Mouse (Mus musculus) thymus, adult 2 months (tissue): Measurements from ENCODE around the gene Pzp. TPM values are rescaled to one million over a fixed set of nuclear protein-coding genes. Genes with fewer than 3 reads are reported as not detected.

Experiments
- DNase-seq: peaks from one replicate; pipeline ENCODE4 v3.0.0; 2021
- H3K27ac ChIP-seq: fragments of 200-500 bp; 2 replicates; pipeline ENCODE4 v1.5.1; 2012; ENCODE audit warnings: low read length, control low read depth; ENCODE audit not compliant: control insufficient read depth, insufficient read depth
- H3K27me3 ChIP-seq: fragments of 200-500 bp; 2 replicates; pipeline ENCODE4 v1.6.1; 2012; ENCODE audit warnings: mild to moderate bottlenecking, low read length, moderate library complexity, mixed read lengths; ENCODE audit not compliant: control insufficient read depth, insufficient read depth
- H3K36me3 ChIP-seq: fragments of 200-500 bp; 2 replicates; pipeline ENCODE4 v1.6.1; 2012; ENCODE audit warnings: mild to moderate bottlenecking, low read length, moderate library complexity; ENCODE audit not compliant: control insufficient read depth, insufficient read depth
- H3K4me1 ChIP-seq: fragments of 200-500 bp; replicated peaks from 2 replicates; pipeline ENCODE4 v1.6.1; 2012; ENCODE audit warnings: low read length; ENCODE audit not compliant: control insufficient read depth, insufficient read depth
- H3K4me3 ChIP-seq: fragments of 200-500 bp; 2 replicates; pipeline ENCODE4 v1.5.1; 2012; ENCODE audit warnings: mild to moderate bottlenecking, low read length, control low read depth, moderate library complexity; ENCODE audit not compliant: control insufficient read depth, insufficient read depth
- CTCF ChIP-seq: fragments of 200-500 bp; IDR thresholded peaks from 2 replicates; pipeline ENCODE4 v1.5.1; 2012; ENCODE audit warnings: mild to moderate bottlenecking, control low read depth, low read length, moderate library complexity, borderline replicate concordance; ENCODE audit not compliant: control insufficient read depth, poor library complexity, insufficient read depth; ENCODE audit errors: extremely low read depth
- POLR2A ChIP-seq: fragments of 200-500 bp; IDR thresholded peaks from 2 replicates; pipeline ENCODE4 v1.6.1; 2012; ENCODE audit warnings: mild to moderate bottlenecking, low read length, control low read depth, moderate library complexity; ENCODE audit not compliant: control insufficient read depth, poor library complexity, insufficient read depth; ENCODE audit errors: extremely low read depth
- WGBS: fragments of 180-500 bp; shearing (Covaris S2); methylation state at CpG from one replicate; pipeline ENCODE4 v1.1.7; 2018; 5-methylcytosine and 5-hydroxymethylcytosine counted together
- polyA plus RNA-seq: library from polyadenylated mRNA; depleted of rRNA; stranded (reverse); fragments of >200 nt; gene quantifications from 2 replicates; pipeline ENCODE4 v1.2.3, GENCODE M21; 2012

Gene Pzp
- polyA plus RNA-seq, 1 experiment: 0.03 TPM

DNA sequence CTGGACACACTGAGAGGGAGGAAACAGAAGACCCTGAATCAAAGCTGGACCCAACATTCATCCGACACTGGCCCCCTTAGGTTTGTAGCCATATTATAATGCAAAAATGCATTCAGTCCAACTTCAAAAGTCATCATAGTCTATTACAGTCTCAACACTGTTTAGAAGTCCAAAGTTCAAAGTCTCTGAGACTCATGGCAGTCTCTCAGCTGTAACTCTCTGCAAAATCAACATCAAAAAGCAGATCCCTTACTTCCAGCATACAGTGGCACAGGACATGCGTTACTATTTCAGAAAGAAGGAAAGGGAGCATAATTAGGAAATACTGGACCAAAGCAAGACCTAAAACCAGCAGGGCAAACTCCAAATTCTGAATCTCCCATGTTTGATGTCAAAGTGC, 8.7 kb upstream of the Pzp start:
- WGBS: 96% methylated on average over 2 of the region's 2 CpGs
- Histone ChIP-seq H3K36me3 (no peaks in the 10 kb centered on the region), H3K27me3 (no peaks in the 10 kb centered on the region), H3K27ac (no peak overlapping the region), H3K4me1 (no peaks in the 10 kb centered on the region), H3K4me3 (no peak overlapping the region)
- no peak for DNase-seq
- TF ChIP-seq POLR2A: no peak
- TF ChIP-seq CTCF: no peak

DNA sequence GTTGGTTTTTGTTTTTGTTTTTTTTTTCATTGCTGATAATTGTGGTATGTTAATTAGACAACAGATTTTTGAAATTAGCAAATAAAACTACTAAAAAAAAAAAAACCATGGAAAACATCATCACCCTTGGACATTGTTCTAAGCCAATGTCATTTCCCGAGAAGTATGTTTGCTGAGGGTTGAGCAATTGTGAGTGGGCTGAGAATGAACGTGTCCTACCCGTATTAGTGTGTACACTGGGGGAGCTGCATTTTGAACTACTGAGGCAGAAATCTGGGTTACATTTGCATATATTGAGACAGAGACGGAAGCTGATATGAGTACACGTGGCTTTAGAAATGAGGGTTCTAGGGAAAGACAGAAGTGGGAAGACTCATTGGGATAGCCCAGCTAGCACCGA, 6.8 kb upstream of the Pzp start:
- H3K4me3 ChIP-seq: no peak overlapping the region
- no peak for DNase-seq
- no peaks in the 10 kb centered on the region; the same call in 1 of the 2 replicates for H3K4me1 ChIP-seq
- TF ChIP-seq POLR2A: no peak
- no peak overlapping the region for H3K27ac ChIP-seq
- H3K36me3 ChIP-seq: no peaks in the 10 kb centered on the region
- 97% methylated on average over 6 of the region's 6 CpGs for WGBS
- H3K27me3 ChIP-seq: no peaks in the 10 kb centered on the region

DNA sequence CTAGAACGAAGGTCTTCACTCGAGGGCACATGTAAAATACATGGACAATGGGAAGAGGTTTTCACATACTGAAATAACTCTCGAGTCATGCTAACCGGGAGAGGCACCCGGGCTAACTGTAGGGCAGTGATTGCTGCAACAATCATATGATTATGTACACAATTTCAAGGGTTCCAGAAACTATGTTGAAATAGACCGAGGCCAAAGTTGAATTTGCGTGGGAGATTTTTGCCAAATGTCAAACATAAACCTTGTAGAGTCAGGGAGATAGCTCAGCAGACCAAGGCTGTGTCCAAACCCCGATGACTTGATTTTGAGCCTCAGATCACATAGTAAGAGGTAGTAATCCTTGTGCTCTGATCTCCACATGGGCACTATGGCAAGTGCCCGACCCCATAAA, 6.2 kb upstream of the Pzp start:
- Histone ChIP-seq H3K27me3 (no peaks in the 10 kb centered on the region), H3K4me3 (no peak overlapping the region), H3K27ac (no peak overlapping the region), H3K36me3 (no peaks in the 10 kb centered on the region), H3K4me1 (no peaks in the 10 kb centered on the region; the same call in 1 of the 2 replicates)
- TF ChIP-seq POLR2A: no peak
- no peak for TF ChIP-seq CTCF
- no peak for DNase-seq
- 92% methylated on average over 9 of the region's 9 CpGs for WGBS

DNA sequence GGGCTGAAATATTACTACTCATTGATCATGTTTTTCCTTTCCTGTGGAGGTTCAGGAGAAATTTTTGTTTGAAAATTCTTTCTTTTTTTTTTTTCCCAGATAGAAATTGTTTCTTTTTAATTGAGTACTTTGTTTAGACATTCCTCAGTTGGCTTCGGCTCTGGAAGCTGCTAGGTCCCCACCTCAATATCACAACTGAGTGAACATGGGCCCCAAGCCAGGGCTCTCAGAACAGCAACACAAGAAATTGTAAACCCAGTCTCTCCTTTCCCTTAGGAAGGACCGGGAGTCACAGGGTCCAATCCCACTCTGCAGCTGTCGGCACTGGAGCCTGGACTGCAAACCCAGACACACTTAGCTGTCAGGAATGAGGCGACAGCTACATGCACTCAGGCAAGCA, 2.0 kb upstream of the Pzp start:
- no peak overlapping the region for H3K4me3 ChIP-seq
- H3K27me3 ChIP-seq: no peaks in the 10 kb centered on the region
- 90% methylated on average over 4 of the region's 4 CpGs for WGBS
- no peak for DNase-seq
- no peaks in the 10 kb centered on the region for H3K36me3 ChIP-seq
- H3K27ac ChIP-seq: no peak overlapping the region
- no peak for TF ChIP-seq POLR2A
- TF ChIP-seq CTCF: no peak
- no peaks in the 10 kb centered on the region; the same call in 1 of the 2 replicates for H3K4me1 ChIP-seq

DNA sequence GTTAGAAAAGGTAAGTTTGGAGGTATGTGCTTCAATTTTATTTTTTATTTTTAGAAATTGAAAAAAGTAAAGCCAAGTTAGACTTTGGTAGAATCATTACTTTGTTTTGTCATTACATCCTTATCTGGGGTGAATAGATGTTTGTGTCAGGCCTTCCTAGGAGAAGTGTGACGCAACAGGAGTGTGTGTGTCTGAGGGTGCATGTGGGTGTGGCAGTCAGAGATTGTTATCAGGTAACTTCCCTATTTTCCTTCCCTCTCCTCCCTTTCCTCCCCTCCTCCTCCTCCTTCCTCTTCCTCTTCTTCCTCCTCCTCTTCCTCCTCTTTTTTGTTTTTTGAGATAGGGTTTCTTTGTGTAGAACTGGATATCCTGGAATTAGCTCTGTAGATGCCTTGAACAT, 590 bp upstream of the Pzp start:
- WGBS: 27% methylated on average over 1 of the region's 1 CpGs

DNA sequence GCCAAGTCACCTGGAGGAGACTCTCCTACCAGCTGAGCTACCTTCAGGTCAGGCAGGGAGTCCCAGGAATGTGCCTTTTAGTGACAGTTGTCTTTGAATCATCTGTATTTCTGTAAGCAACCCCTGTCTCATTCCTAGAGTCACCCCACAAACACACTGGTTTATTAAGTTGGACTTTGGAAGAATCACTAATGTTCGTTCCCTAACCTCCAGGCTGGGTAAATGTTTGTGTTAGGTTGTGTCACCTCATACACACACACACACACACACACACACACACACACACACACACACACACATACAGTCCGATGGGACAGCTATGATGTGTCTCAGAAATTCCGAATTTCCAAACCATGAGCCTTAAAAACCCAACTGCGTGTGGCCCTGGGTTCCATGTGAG, 719 bp downstream of the Pzp start:
- no peak for DNase-seq

More for the DNA sequence above, 590 bp upstream of the Pzp start:
- H3K4me3 ChIP-seq: no peak overlapping the region
- H3K4me1 ChIP-seq: no peaks in the 10 kb centered on the region; the same call in 1 of the 2 replicates
- no peak for DNase-seq
- H3K27ac ChIP-seq: no peak overlapping the region
- no peaks in the 10 kb centered on the region for H3K27me3 ChIP-seq
- H3K36me3 ChIP-seq: no peaks in the 10 kb centered on the region
- no peak for TF ChIP-seq POLR2A
- no peak for TF ChIP-seq CTCF

DNA sequence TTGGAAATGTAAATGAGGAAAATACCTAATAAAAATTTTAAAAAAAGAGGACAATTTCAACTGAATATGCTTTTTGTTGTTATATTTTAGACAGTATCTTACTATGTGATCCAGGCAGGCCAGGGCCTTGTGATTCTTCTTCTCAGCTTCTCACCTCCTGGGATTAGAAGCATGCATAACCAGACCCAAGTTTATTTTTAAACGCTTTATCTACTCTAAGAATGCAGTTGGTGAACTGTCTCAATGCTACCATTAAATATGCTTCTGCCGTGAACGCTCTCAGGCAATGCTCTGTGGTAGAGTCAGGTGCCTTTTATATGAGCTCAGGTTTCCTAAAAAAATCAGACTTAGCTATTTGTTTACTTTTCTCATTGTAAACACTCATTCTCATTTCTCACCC, 3.2 kb downstream of the Pzp start:
- WGBS: 97% methylated on average over 3 of the region's 3 CpGs
- H3K27ac ChIP-seq: no peak overlapping the region

More for the DNA sequence above, 719 bp downstream of the Pzp start:
- H3K27ac ChIP-seq: no peak overlapping the region
- no peak overlapping the region for H3K4me3 ChIP-seq
- TF ChIP-seq POLR2A (no peak), CTCF (no peak)
- H3K36me3 ChIP-seq: no peaks in the 10 kb centered on the region
- 93% methylated on average over 4 of the region's 4 CpGs for WGBS
- no peaks in the 10 kb centered on the region; the same call in 1 of the 2 replicates for H3K4me1 ChIP-seq
- no peaks in the 10 kb centered on the region for H3K27me3 ChIP-seq

More for the DNA sequence above, 3.2 kb downstream of the Pzp start:
- Histone ChIP-seq H3K36me3 (no peaks in the 10 kb centered on the region), H3K4me3 (no peak overlapping the region), H3K4me1 (no peaks in the 10 kb centered on the region), H3K27me3 (no peaks in the 10 kb centered on the region)
- no peak for TF ChIP-seq POLR2A
- no peak for TF ChIP-seq CTCF
- DNase-seq: no peak
